Mouse (Mus musculus) testis, postnatal 10 days (tissue): ENCODE results near the gene Sptlc2.
"Not testable (repeated sequence)": the region's sequence is repeated elsewhere in the genome, so short reads cannot be mapped to it uniquely, and the experiment has no call there.

Experiments used
- DNase-seq: peaks from one replicate; pipeline ENCODE4 v3.0.0; 2021; ENCODE audit warnings: low spot score

The Sptlc2 gene

DNA sequence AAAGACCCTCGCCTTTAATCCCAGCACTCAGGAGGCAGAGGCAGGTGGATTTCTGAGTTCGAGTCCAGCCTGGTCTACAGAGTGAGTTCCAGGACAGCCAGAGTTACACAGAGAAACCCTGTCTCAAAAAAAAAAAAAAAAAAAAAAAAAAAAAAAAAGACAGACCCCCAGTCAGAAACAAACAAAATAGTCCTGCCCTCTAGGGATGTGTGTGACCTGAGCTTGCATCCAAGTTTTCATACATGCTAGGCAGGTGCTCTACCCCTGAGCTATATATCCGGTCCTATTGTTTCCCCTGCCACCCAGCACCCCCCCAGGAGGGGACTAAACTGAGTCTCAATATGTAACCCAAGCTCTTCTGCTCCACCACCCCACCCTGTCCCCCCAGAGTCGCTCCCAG is 110.9 kb downstream of the Sptlc2 start:
- not testable (repeated sequence) for DNase-seq

GRCm38 (mm10) chr12:87274853-87275831 is 113.0 kb downstream of the Sptlc2 start:
- no peak for DNase-seq

DNA sequence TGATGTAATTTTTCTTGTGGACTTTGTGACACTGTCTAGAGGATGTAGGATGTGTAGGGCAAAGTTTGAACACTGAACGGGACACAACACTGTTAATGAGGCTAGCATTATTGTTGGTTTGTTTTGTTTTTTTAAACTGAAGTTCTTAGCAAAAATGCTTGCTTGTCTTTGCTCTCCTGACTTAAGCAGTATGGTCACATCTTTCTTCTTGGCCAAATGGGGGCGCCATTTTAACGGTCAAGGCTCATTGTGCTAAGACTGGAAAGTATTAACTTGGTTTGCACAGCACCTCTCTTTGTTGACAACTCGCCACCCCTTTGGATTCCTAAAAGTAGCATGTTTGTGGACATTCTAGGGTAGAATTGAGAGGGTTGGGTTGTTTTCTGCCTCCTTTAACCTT is 120.5 kb downstream of the Sptlc2 start:
- peak; percentile 55 for DNase-seq

- DNase-seq, result peak; percentile 60
Observed at GRCm38 (mm10) chr12:87266827-87267603, 121.1 kb downstream of the Sptlc2 start.

- DNase-seq, result peak; percentile 79
Observed at GRCm38 (mm10) chr12:87266108-87266826, 121.9 kb downstream of the Sptlc2 start, which contains the start of the genes Vipas39 and Ahsa1. Gene Vipas39 (minus strand): TSS chr12:87266256. Gene Ahsa1 (plus strand): TSS chr12:87266479.

DNA sequence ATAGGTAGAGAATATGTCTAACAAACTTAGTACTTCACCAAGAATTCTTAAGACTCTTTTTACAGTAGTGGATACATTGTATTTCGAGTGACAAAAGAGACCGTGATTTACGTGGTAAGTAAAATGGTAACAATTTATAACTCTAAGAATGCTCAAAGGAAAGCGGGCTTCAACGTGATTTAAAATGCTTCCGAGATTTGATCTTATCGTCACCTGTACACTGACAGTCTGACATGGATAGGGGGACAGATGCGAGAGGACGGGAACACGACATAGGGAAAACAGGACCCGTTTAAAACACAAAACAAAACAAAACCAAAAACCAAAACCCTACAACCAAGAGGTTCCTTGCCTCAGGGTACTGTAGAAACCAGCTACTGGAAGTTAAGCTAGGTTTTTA is 122.7 kb downstream of the Sptlc2 start:
- no peak for DNase-seq

GRCm38 (mm10) chr12:87260562-87260961 is 127.6 kb downstream of the Sptlc2 start:
- no peak for DNase-seq

GRCm38 (mm10) chr12:87256629-87257028 is 131.5 kb downstream of the Sptlc2 start:
- no peak for DNase-seq
